Mouse (Mus musculus) bone marrow, adult 2 months (tissue): ENCODE results near the gene Rftn1.

Source experiments
- CTCF ChIP-seq: fragments of 200-500 bp; IDR thresholded peaks from 2 replicates; pipeline ENCODE4 v1.5.1; 2011; ENCODE audit warnings: low read length, control low read depth; ENCODE audit not compliant: control insufficient read depth, insufficient read depth
- POLR2A ChIP-seq: fragments of 200-500 bp; IDR thresholded peaks from 2 replicates; pipeline ENCODE4 v1.6.1; 2011; ENCODE audit warnings: low read depth, mild to moderate bottlenecking, control low read depth, low read length, borderline replicate concordance; ENCODE audit not compliant: control insufficient read depth

- TF ChIP-seq CTCF (no peak), POLR2A (no peak)
Observed at GRCm38 (mm10) chr17:50006338-50006720, 184.1 kb downstream of the Rftn1 start.
